Mouse (Mus musculus) thymus, adult 18-20 months (tissue): ENCODE measurements around the gene Gm14410.
"Not testable (repeated sequence)": the region's sequence is repeated elsewhere in the genome, so short reads cannot be mapped to it uniquely, and the experiment has no call there.

Source experiments
- DNase-seq, 2 experiments: peaks; one replicate each; pipeline ENCODE4 v3.0.0; 2022; ENCODE audit warnings: mixed read lengths in 2 of 2

Gene Gm14410

DNA sequence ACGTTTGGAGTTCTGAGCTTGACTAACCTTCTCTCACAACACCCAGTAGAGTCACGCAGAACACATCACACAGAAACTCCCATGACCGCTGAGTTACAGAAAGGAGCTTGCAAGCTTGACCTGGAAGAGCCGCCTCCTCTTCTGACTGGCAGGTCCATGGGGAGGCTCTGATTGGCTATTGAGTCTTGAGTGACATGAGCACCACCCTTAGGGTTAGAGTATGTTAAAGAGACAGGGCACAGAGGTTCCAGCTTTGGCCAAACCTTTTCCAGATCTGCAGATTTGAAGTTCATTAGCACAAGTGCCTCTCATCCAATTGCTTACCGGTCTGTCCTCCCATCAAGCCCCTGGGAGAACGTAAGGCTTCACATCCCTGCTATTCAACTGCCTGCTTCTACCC is at the start of gene Gm14410:
Gene Gm14410, minus strand, starts transcription at position 81 of the 400 bp plus-strand sequence.
- peak; percentile 51 to 71 for DNase-seq

DNA sequence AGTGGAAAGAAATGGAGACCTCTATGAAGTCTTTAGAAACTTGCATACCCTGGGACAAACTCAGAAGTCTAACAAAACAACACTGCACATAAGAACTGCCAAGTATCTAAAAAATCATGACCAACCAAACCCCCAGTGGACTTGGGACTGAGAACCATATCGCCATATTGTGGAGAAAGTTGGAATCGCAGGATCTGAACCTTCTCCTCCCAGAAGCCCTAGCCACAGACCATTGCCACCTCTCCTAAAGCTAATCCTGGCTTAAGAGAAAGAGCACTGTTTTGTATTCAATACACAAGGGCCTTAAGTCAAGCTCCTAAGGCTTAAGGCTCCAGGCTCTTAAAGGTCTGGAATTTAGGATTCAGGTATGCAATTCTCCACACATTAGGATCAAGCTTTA is 41.2 kb upstream of the Gm14410 start:
- not testable (repeated sequence) for DNase-seq

DNA sequence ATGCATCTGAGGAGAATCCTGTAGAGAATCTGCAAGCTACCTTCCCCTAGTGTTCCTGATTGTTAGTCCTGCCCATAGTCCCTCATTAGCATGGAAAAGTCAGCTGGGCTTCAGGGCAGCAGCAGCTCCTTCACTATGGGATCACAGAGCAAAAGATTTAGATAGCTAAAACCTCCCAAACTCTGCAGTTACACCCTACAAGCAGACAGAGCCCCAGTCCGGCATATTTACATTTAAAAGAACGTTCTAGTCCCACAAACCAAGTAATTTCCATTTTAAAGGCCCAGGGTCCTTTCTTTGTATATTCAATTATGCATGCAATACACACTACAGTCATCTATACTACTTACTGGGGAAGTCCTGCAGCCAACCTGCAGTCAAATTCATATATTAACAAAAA is 24.2 kb upstream of the Gm14410 start:
- DNase-seq = not testable (repeated sequence)

DNA sequence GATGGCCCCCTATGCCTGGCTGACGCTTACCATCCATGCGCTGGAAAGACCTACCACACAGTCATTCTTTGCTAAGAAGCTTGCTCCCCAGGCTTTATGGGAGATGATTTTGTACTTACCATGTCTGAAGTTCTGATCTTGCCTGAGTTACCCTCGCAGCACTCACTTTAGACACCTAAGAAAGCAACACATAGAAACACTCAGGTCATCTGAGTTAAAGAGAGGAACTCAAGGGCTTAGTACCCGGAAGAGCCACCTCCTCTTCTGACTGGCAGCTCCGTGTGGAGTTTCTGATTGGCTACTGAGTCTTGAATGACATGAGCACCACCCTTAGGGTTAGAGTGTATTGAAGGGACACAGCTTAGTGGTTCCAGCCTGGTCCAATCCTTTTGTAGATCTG is 33.5 kb downstream of the Gm14410 start:
- DNase-seq = not testable (repeated sequence)
